Mouse (Mus musculus) CH12.LX (cell line): Measurements from ENCODE around the gene 1700125H20Rik. TPM values are rescaled to one million over a fixed set of nuclear protein-coding genes. Genes with fewer than 3 reads are reported as not detected.

Source experiments
- DNase-seq: peaks from one replicate; pipeline ENCODE4 v3.0.0-alpha.2; 2013; ENCODE audit errors: extremely low read depth
- H3K27ac ChIP-seq: 2 replicates; pipeline ENCODE4 v1.5.1; 2012; ENCODE audit warnings: low read depth, mild to moderate bottlenecking, control low read depth, moderate library complexity; ENCODE audit not compliant: insufficient read depth
- H3K27me3 ChIP-seq: replicated peaks from 2 replicates; pipeline ENCODE3; 2012; ENCODE audit warnings: inconsistent platforms
- H3K36me3 ChIP-seq, 2 experiments: replicated peaks in 1 of 2; 2 replicates each; pipeline versions ENCODE3 to v1.6.1; 2012; ENCODE audit warnings: inconsistent platforms in 1 of 2, low read length in 1 of 2, mild to moderate bottlenecking in 1 of 2, mixed read lengths in 1 of 2, moderate library complexity in 1 of 2; ENCODE audit not compliant: control insufficient read depth in 1 of 2, insufficient read depth in 1 of 2
- H3K4me1 ChIP-seq, 2 experiments: 2 replicates each; pipeline ENCODE4 v1.6.1; 2012; ENCODE audit warnings: inconsistent platforms in 1 of 2, moderate library complexity in 1 of 2; ENCODE audit not compliant: insufficient read depth in 2 of 2, control insufficient read depth in 1 of 2
- H3K4me2 ChIP-seq: 2 replicates; pipeline ENCODE4 v1.6.1; 2012; ENCODE audit warnings: low read depth, mild to moderate bottlenecking, control low read depth; ENCODE audit not compliant: poor library complexity, insufficient read depth, severe bottlenecking
- H3K4me3 ChIP-seq, 3 experiments: fragments of 150-350 bp in 1 of 3; sonication (generic) in 1 of 3; replicated peaks in 1 of 3; 2 replicates each; pipeline versions ENCODE3 to v1.5.1; 2011 to 2012; ENCODE audit warnings: low read depth in 2 of 3, low read length in 2 of 3, mild to moderate bottlenecking in 2 of 3, moderate library complexity in 2 of 3, control low read depth in 1 of 3, improper control_type of control experiment in 1 of 3, inconsistent platforms in 1 of 3, mixed read lengths in 1 of 3; ENCODE audit not compliant: poor library complexity in 1 of 3
- H3K79me2 ChIP-seq: replicated peaks from 2 replicates; pipeline ENCODE4 v1.6.1; 2012; ENCODE audit warnings: mild to moderate bottlenecking, moderate library complexity; ENCODE audit not compliant: control insufficient read depth, poor library complexity, insufficient read depth, severe bottlenecking; ENCODE audit errors: extremely low read depth
- H3K9ac ChIP-seq: 2 replicates; pipeline ENCODE4 v1.6.1; 2012; ENCODE audit warnings: low read depth, mild to moderate bottlenecking, control low read depth, moderate library complexity; ENCODE audit not compliant: insufficient read depth
- H3K9me3 ChIP-seq: replicated peaks from 2 replicates; pipeline ENCODE3; 2012; ENCODE audit warnings: low read length, inconsistent platforms, mixed read lengths
- CHD1 ChIP-seq: IDR thresholded peaks from 2 replicates; pipeline ENCODE4 v1.6.1; 2012; ENCODE audit warnings: low read depth, low read length, improper control_type of control experiment, inconsistent platforms
- CHD2 ChIP-seq: IDR thresholded peaks from 2 replicates; pipeline ENCODE4 v1.6.1; 2011; ENCODE audit warnings: low read length, improper control_type of control experiment
- CTCF ChIP-seq, 2 experiments: IDR thresholded peaks in 1 of 2; conservative IDR thresholded peaks in 1 of 2; 2 replicates each; pipeline ENCODE4 v1.5.1; 2011 to 2012; ENCODE audit warnings: low read depth in 2 of 2, low read length in 2 of 2, improper control_type of control experiment in 1 of 2, inconsistent platforms in 1 of 2, mild to moderate bottlenecking in 1 of 2, moderate library complexity in 1 of 2
- ELF1 ChIP-seq: IDR thresholded peaks from 2 replicates; pipeline ENCODE4 v1.6.1; 2014; ENCODE audit warnings: low read depth, mild to moderate bottlenecking, inconsistent platforms, low read length, improper control_type of control experiment
- ETS1 ChIP-seq: conservative IDR thresholded peaks from 2 replicates; pipeline ENCODE4 v1.6.1; 2012; ENCODE audit warnings: low read depth, mild to moderate bottlenecking, inconsistent platforms, low read length, improper control_type of control experiment, moderate library complexity
- GABPA ChIP-seq: IDR thresholded peaks from 2 replicates; pipeline ENCODE4 v1.6.1; 2012; ENCODE audit warnings: low read depth, low read length, improper control_type of control experiment, inconsistent platforms; ENCODE audit not compliant: insufficient replicate concordance
- HCFC1 ChIP-seq: IDR thresholded peaks from 2 replicates; pipeline ENCODE4 v1.6.1; 2012; ENCODE audit warnings: low read depth, mild to moderate bottlenecking, inconsistent platforms, low read length, improper control_type of control experiment
- IRF4 ChIP-seq: IDR thresholded peaks from 2 replicates; pipeline ENCODE4 v1.6.1; 2014; ENCODE audit warnings: low read depth, mild to moderate bottlenecking, inconsistent platforms, low read length, improper control_type of control experiment
- JUND ChIP-seq: conservative IDR thresholded peaks from 2 replicates; pipeline ENCODE4 v1.6.1; 2011; ENCODE audit warnings: low read depth, low read length, improper control_type of control experiment
- KAT2A ChIP-seq: IDR thresholded peaks from 2 replicates; pipeline ENCODE4 v1.6.1; 2012; ENCODE audit warnings: low read length, improper control_type of control experiment, inconsistent platforms; ENCODE audit not compliant: insufficient replicate concordance
- MAFK ChIP-seq: IDR thresholded peaks from 2 replicates; pipeline ENCODE4 v1.6.1; 2011; ENCODE audit warnings: low read length, improper control_type of control experiment; ENCODE audit not compliant: insufficient replicate concordance
- MAX ChIP-seq: IDR thresholded peaks from 2 replicates; pipeline ENCODE4 v1.6.1; 2011; ENCODE audit warnings: low read length, improper control_type of control experiment
- NELFE ChIP-seq: IDR thresholded peaks from 2 replicates; pipeline ENCODE4 v1.6.1; 2011; ENCODE audit warnings: low read depth, low read length, improper control_type of control experiment
- PAX5 ChIP-seq: IDR thresholded peaks from 2 replicates; pipeline ENCODE4 v1.6.1; 2012; ENCODE audit warnings: low read length, inconsistent platforms, mixed read lengths
- RAD21 ChIP-seq: IDR thresholded peaks from 2 replicates; pipeline ENCODE4 v1.6.1; 2011; ENCODE audit warnings: low read depth, mild to moderate bottlenecking, low read length, improper control_type of control experiment, moderate library complexity
- SIN3A ChIP-seq: IDR thresholded peaks from 2 replicates; pipeline ENCODE4 v1.6.1; 2012; ENCODE audit warnings: low read length, improper control_type of control experiment, inconsistent platforms
- SMC3 ChIP-seq: IDR thresholded peaks from 2 replicates; pipeline ENCODE4 v1.6.1; 2011; ENCODE audit warnings: low read depth, low read length, improper control_type of control experiment
- TCF12 ChIP-seq: IDR thresholded peaks from 2 replicates; pipeline ENCODE4 v1.6.1; 2014; ENCODE audit warnings: low read depth, mild to moderate bottlenecking, inconsistent platforms, low read length, improper control_type of control experiment
- ZC3H11A ChIP-seq: IDR thresholded peaks from 2 replicates; pipeline ENCODE4 v1.6.1; 2012; ENCODE audit warnings: low read depth, mild to moderate bottlenecking, inconsistent platforms, low read length, improper control_type of control experiment
- ZKSCAN1 ChIP-seq: IDR thresholded peaks from 2 replicates; pipeline ENCODE4 v1.6.1; 2012; ENCODE audit warnings: low read depth, inconsistent platforms, low read length, improper control_type of control experiment, borderline replicate concordance
- dilution Hi-C: fragments of 300-500 bp; cut with MboI; formaldehyde crosslinking; loops from 2 replicates; pipeline ENCODE4 v1.14.3; 2020; ENCODE audit warnings: low sequenced_read_pairs; ENCODE audit not compliant: extremely low pct_unique_long_range_greater_than_20kb, extremely low pct_ligation_motif_present
- in situ Hi-C: fragments of 300-500 bp; cut with MboI; formaldehyde crosslinking; loops from 3 replicates; pipeline ENCODE4 v1.14.3; 2019; ENCODE audit warnings: low sequenced_read_pairs, low pct_ligation_motif_present, low pct_unique_long_range_greater_than_20kb, mixed read lengths
- polyA plus RNA-seq: library from polyadenylated mRNA; unstranded; fragments of >175 nt; gene quantifications from 2 replicates; pipeline ENCODE4 v1.2.1, GENCODE M21; 2012; ENCODE audit warnings: low read depth; ENCODE audit not compliant: insufficient read length
- total RNA-seq, 2 experiments: library from RNA; depleted of rRNA; stranded (reverse); fragments of 300-350 nt in 1 of 2; fragments of >200 nt in 1 of 2; gene quantifications; 2 replicates each; pipeline ENCODE4 v1.2.3; 2012 to 2014

1700125H20Rik gene
- total and polyA plus RNA-seq, 3 experiments = 0.17 TPM; not detected in 2

- DNase-seq = no peak
Measured at GRCm38 (mm10) chr11:85152256-85152930, 17.8 kb upstream of the 1700125H20Rik start.

GRCm38 (mm10) chr11:85157301-85157700, 12.9 kb upstream of the 1700125H20Rik start:
- H3K36me3 ChIP-seq = no peaks in the 10 kb centered on the region
- H3K27me3 ChIP-seq = no peaks in the 10 kb centered on the region
- H3K9me3 ChIP-seq = no peaks in the 10 kb centered on the region
- dilution Hi-C loops (no loop called here), in situ Hi-C loops (no loop called here)
- H3K27ac ChIP-seq = no peak overlapping the region
- H3K4me3 ChIP-seq = no peak overlapping the region
- no peak for TF ChIP-seq CHD1
- no peak for TF ChIP-seq JUND
- TF ChIP-seq GABPA = no peak
- no peak for TF ChIP-seq PAX5
- TF ChIP-seq ETS1 = no peak
- TF ChIP-seq NELFE = no peak
- no peak for TF ChIP-seq MAFK
- TF ChIP-seq CTCF (conservative IDR thresholded peaks at IDR 0.05 in 1 of 2, IDR thresholded peaks at IDR 0.05 in 1 of 2; ENCODE audit: low read depth in 2 of 2, low read length in 2 of 2) = no peak
- TF ChIP-seq TCF12 = no peak
- TF ChIP-seq ZC3H11A = no peak
- TF ChIP-seq SMC3 = no peak
- no peak for TF ChIP-seq ELF1
- TF ChIP-seq IRF4 = no peak
- no peak for TF ChIP-seq RAD21
- TF ChIP-seq MAX = no peak
- TF ChIP-seq KAT2A = no peak
- no peak for TF ChIP-seq CHD2
- TF ChIP-seq HCFC1 = no peak
- no peaks in the 10 kb centered on the region for H3K4me1 ChIP-seq
- H3K4me2 ChIP-seq = no peak overlapping the region
- no peak overlapping the region for H3K9ac ChIP-seq
- DNase-seq = no peak
- no peaks in the 10 kb centered on the region for H3K79me2 ChIP-seq

More at GRCm38 (mm10) chr11:85152256-85152930, 17.8 kb upstream of the 1700125H20Rik start:
- no peaks in the 10 kb centered on the region for H3K9me3 ChIP-seq
- H3K27ac ChIP-seq = no peak overlapping the region
- H3K4me3 ChIP-seq = no peak overlapping the region
- no peaks in the 10 kb centered on the region for H3K79me2 ChIP-seq
- H3K4me1 ChIP-seq = no peaks in the 10 kb centered on the region
- no peak overlapping the region for H3K4me2 ChIP-seq
- TF ChIP-seq ZKSCAN1 = no peak
- TF ChIP-seq SIN3A = no peak
- TF ChIP-seq CHD2 = no peak
- in situ Hi-C loops = no loop called here
- H3K9ac ChIP-seq = no peak overlapping the region
- H3K36me3 ChIP-seq = no peaks in the 10 kb centered on the region
- dilution Hi-C loops = no loop called here
- H3K27me3 ChIP-seq = no peaks in the 10 kb centered on the region
